Mouse (Mus musculus): ENCODE measurements around the gene Srarp.
A peak's percentile ranks its signal among the peaks of the same experiment; 100 is the strongest.

Srarp gene

GRCm38 (mm10) chr4:141435974-141436373 is at the start of gene Srarp:
Srarp (minus strand) TSS chr4:141436105.
- no peak for DNase-seq (ENCODE audit: low spot score)

GRCm38 (mm10) chr4:141484071-141484470 is 48.2 kb upstream of the Srarp start:
- DNase-seq (ENCODE audit: low spot score) = no peak

DNA sequence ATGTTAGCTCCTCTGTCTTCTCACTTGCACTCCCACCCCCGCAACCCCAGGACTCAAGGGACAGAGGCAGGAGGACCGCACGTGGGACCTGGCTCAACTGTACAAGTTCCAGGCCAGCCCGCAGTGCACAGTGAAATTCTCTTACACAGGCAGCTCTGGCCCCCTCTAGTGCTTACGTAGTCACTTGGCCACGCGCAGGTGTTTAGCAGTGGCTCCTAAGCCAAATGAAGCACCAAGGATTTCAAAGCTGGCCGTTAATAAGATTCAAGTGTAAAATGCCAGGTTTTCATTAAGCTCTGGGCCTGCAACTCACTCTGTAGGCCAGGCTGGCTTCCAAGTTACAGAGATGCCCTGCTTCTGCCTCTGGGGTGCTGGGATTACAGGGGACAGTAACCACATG is 43.5 kb upstream of the Srarp start:
- no peak for DNase-seq (ENCODE audit: low spot score)

DNA sequence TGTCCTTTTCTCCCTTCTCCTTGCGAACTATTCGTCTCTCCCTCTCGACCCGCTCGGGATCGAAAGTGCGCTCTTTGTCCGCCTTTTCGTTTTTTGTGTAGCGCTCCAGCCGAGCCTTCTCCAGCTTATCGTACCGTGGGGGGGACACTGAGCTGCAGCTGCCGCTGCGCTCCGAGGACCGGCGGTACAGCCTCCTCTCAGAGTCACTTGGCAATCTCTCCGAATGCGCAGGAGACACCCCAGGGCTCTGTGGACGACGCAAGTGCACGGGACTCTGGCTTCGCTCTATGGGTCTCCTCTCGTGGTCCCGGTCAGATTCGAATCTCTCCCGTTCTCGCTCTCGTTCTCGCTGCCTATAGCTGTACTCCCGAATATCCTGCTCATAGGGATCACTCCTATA is 42.9 kb upstream of the Srarp start:
- no peak for DNase-seq (ENCODE audit: low spot score)

GRCm38 (mm10) chr4:141478225-141478624 is 42.3 kb upstream of the Srarp start:
- no peak for DNase-seq (ENCODE audit: low spot score)

GRCm38 (mm10) chr4:141477681-141478102 is 41.8 kb upstream of the Srarp start:
- peak; percentile 70 for DNase-seq (ENCODE audit: low spot score)

DNA sequence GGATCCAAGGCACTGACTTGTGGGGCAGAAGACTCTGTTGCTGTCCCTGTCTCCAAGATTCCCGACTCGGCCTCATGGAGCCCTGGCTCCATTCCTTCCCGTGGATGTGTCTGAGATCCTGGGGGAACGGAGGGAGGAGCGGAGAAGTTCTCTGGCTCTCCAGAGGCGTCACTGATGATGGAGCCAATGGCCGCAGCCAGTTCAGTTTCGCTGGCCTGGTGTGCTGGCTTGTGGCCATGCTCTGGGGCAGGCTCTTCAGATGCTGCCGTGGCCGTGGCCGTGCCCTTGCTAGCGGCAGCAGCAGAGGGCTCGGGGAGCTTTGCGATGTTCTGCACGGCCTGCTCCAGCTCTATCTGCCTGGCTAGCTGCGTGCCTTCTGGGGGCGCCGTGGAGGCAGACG is 38.5 kb upstream of the Srarp start:
- no peak for DNase-seq (ENCODE audit: low spot score)

DNA sequence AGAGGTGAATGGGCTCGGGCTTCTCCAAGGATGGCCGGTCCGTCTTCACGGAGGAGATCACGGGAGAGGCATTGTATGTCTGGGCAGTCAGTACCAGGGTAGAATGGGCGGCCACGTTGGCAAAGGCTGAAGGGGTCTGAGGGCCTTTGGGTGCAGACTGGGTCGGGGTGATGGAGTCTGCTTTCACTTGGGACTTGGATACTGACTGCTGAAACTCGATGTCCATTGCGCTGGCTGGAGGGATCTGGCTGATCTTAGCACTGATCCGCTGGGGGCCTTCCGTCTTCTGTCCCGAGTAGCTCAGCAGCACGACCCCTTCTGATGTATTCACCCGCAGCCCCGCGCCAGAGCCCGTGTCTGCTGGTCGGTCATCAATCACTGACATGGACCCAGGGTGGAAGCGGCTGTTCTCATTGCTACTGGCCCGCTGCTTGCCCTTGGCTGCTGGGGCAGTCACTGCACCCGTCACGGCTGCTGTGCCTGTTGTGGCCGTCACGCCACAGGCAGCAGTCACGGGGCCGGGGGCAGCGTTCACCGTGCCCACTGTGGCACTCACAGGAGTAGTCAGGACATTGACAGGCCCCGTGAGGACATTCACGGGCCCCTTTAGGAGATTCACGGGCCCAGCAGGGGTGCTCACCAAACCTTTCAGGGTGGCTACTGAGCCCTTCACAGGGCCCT is 36.9 kb upstream of the Srarp start:
- DNase-seq (ENCODE audit: low spot score) = no peak

GRCm38 (mm10) chr4:141471491-141471890 is 35.6 kb upstream of the Srarp start:
- DNase-seq (ENCODE audit: low spot score) = no peak

- DNase-seq (ENCODE audit: low spot score) = no peak
These were observed 33.4 kb upstream of the Srarp start for GRCm38 (mm10) chr4:141469343-141469742.

- no peak for DNase-seq (ENCODE audit: low spot score)
These were observed 32.7 kb upstream of the Srarp start for GRCm38 (mm10) chr4:141468576-141468975.

DNA sequence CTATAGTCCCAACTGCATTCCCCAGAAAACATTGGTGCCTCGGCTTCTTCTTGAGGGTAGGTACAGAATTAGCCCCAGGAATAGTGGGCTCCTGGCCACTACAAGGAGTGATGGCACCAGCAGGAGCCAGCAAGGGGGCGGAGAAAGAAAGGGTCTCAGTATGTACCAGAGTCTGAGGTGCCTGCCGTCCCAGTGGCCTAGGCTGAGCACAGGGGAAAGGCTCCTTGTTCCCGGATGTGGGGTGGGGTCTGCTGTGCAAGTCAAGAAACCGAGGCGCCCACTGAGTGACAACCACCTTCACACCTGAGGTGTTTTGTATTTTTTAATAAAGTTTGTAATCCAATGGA is 31.6 kb upstream of the Srarp start:
- DNase-seq (ENCODE audit: low spot score) = no peak

GRCm38 (mm10) chr4:141466844-141467580 is 31.1 kb upstream of the Srarp start:
- DNase-seq (ENCODE audit: low spot score) = no peak

- no peak for DNase-seq (ENCODE audit: low spot score)
These were observed 30.4 kb upstream of the Srarp start for GRCm38 (mm10) chr4:141466289-141466795.

GRCm38 (mm10) chr4:141465512-141466288 is 29.8 kb upstream of the Srarp start:
- no peak for DNase-seq (ENCODE audit: low spot score)

DNA sequence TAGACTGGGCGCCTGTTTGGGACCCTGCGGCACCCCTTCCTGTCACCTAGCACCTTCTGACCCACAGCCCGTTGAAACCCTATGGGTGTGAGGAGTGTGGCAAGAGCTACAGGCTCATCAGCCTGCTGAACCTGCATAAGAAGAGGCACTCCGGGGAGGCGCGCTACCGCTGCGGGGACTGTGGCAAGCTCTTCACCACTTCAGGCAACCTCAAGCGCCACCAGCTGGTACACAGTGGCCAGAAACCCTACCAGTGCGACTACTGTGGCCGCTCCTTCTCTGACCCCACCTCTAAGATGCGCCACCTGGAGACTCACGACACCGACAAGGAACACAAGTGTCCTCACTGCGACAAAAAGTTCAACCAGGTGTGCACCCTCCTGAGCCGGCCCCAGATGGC is 28.8 kb upstream of the Srarp start:
- DNase-seq (ENCODE audit: low spot score) = no peak

DNA sequence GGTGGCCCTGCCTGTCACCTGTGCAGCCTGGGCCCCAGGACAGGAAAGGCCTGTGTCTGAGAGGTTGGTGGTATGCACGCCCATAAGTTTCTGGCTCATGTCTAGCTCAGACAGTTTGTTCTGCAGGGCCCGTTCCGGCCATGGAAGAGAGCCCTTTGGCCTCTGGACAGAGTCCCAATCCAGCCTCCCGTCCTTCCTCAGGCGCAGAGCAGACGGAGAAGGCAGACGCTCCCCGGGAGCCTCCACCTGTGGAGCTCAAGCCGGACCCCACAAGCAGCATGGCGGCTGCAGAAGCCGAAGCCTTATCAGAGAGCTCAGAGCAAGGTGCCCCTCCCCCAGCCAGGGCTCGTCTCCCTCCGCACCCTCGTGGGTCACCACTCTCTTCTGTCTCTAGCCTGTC is 27.6 kb upstream of the Srarp start:
- no peak for DNase-seq (ENCODE audit: low spot score)

- no peak for DNase-seq (ENCODE audit: low spot score)
These were observed 25.7 kb upstream of the Srarp start for GRCm38 (mm10) chr4:141461576-141461975.

GRCm38 (mm10) chr4:141461088-141461487 is 25.2 kb upstream of the Srarp start:
- DNase-seq (ENCODE audit: low spot score) = no peak

DNA sequence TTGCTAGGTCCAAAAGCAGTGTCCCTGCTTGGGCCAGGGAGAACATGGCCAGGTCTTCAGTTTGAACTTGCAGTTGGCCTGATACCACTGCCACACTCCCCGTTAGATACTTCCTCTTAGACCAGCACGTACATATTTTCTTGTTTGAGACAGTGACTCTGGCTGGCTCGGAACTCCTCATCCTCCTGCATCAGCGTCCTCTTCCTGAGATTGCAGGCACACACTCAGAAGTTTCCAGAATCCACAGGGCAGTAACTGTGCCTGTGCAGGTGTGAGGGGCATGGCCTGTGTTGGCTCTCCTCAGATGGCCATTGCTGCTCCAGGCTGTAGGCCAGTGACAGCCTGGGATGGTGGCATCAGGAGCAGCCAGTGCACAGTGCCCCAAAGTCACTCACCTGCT is 24.6 kb upstream of the Srarp start:
- no peak for DNase-seq (ENCODE audit: low spot score)

DNA sequence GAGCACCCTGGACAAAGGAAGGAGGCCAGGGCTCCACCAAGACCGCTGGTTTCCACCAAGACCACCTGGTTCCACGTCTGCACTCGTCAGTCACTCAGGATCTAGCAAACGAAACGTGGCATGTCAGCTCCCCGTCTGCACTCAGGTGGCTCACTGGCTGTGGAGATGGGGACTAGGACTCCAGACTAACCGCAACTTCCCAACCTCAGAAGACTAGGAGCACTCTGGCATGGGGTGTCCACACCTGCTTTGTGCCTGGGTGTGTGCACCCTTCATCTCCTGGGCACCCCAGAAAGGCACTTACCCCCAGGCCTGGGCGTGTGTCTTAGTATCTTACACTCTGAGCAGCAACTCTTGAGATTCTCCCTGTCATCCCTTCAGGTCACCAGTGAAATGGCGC is 23.9 kb upstream of the Srarp start:
- no peak for DNase-seq (ENCODE audit: low spot score)

- no peak for DNase-seq (ENCODE audit: low spot score)
These were observed 23.0 kb upstream of the Srarp start for GRCm38 (mm10) chr4:141458888-141459287.

GRCm38 (mm10) chr4:141458236-141458635 is 22.3 kb upstream of the Srarp start:
- DNase-seq (ENCODE audit: low spot score) = no peak

Measured in lung, postnatal 25 days (tissue).